Mouse (Mus musculus) forelimb bud, embryonic 11.5 days (tissue): Measurements from ENCODE around the gene Esp4.
A peak's percentile ranks its signal among the peaks of the same experiment; 100 is the strongest.
"Not testable (repeated sequence)": the region's sequence is repeated elsewhere in the genome, so short reads cannot be mapped to it uniquely, and the experiment has no call there.

Source experiments
- DNase-seq: peaks from one replicate; pipeline ENCODE4 v3.0.0-alpha.2; 2012; ENCODE audit warnings: low read depth, low spot score

Esp4 gene

GRCm38 (mm10) chr17:40598294-40598693 is at the start of gene Esp4:
TSS of gene Esp4 (plus strand) at chr17:40598594.
- DNase-seq: no peak

- peak; percentile 18 for DNase-seq
Measured at GRCm38 (mm10) chr17:40553470-40553869, 44.9 kb upstream of the Esp4 start.

- no peak for DNase-seq
Measured at GRCm38 (mm10) chr17:40561207-40561606, 37.2 kb upstream of the Esp4 start, which contains the start of gene Esp6. TSS of gene Esp6 (plus strand) at chr17:40561507.

GRCm38 (mm10) chr17:40583906-40584305 is 14.5 kb upstream of the Esp4 start:
- not testable (repeated sequence) for DNase-seq

GRCm38 (mm10) chr17:40591297-40591696 is 7.1 kb upstream of the Esp4 start:
- DNase-seq: no peak

- not testable (repeated sequence) for DNase-seq
Measured at GRCm38 (mm10) chr17:40631775-40632174, 33.4 kb downstream of the Esp4 start, which contains the start of gene Esp3. TSS of gene Esp3 (plus strand) at chr17:40632075.
